Mouse (Mus musculus): ENCODE measurements at regions not wholly inside any gene's neighbourhood (a gene's known extent, or its start where the extent isn't known, plus 50 kb on each side); places are given as distances from the start of the nearest gene placed in this dataset.
A peak's percentile ranks its signal among the peaks of the same experiment; 100 is the strongest.

- WGBS: 83% methylated on average over 3 of the region's 3 CpGs
- H3K4me1 ChIP-seq (ENCODE audit: control insufficient read depth, insufficient read depth, low read length): no peaks in the 10 kb centered on the region
- no peak overlapping the region for H3K9ac ChIP-seq (ENCODE audit: low read depth, low read length)
Measured at GRCm38 (mm10) chr3:60804711-60805293, 197.8 kb upstream of the P2ry1 start.

GRCm38 (mm10) chr3:60811924-60812323, 190.7 kb upstream of the P2ry1 start:
- H3K27me3 ChIP-seq (ENCODE audit: control insufficient read depth, insufficient read depth, low read length): no peaks in the 10 kb centered on the region
- H3K36me3 ChIP-seq (ENCODE audit: control insufficient read depth, insufficient read depth, low read length): no peaks in the 10 kb centered on the region
- DNase-seq: peak in 1 of 2 experiments; percentile 8
- no peak overlapping the region for H3K9ac ChIP-seq (ENCODE audit: low read depth, low read length)
- no peaks in the 10 kb centered on the region for H3K4me1 ChIP-seq (ENCODE audit: control insufficient read depth, insufficient read depth, low read length)
- TF ChIP-seq CTCF (IDR thresholded peaks at IDR 0.05): no peak
- no peak for TF ChIP-seq POLR2A (IDR thresholded peaks at IDR 0.05; ENCODE audit: insufficient read depth, low read depth, low read length)
- TF ChIP-seq EP300 (IDR thresholded peaks at IDR 0.05; ENCODE audit: insufficient read depth, low read depth, low read length): no peak
- whole genome bisulfite sequencing: 33% methylated on average over 5 of the region's 5 CpGs
- intact Hi-C loops (cut with DNase I): no loop called here
- H3K27ac ChIP-seq: no peak overlapping the region
- H3K79me2 ChIP-seq (replicated peaks; ENCODE audit: control insufficient read depth, insufficient read depth, low read length): no peaks in the 10 kb centered on the region
- no peak overlapping the region for H3K4me3 ChIP-seq

More at GRCm38 (mm10) chr3:60804711-60805293, 197.8 kb upstream of the P2ry1 start:
- Histone ChIP-seq H3K27me3 (ENCODE audit: control insufficient read depth, insufficient read depth, low read length) (no peaks in the 10 kb centered on the region), H3K27ac (no peak overlapping the region), H3K36me3 (ENCODE audit: control insufficient read depth, insufficient read depth, low read length) (no peaks in the 10 kb centered on the region), H3K79me2 (replicated peaks; ENCODE audit: control insufficient read depth, insufficient read depth, low read length) (no peaks in the 10 kb centered on the region), H3K4me3 (no peak overlapping the region)
- DNase-seq: no peak
- no peak for TF ChIP-seq CTCF (IDR thresholded peaks at IDR 0.05)
- TF ChIP-seq POLR2A (IDR thresholded peaks at IDR 0.05; ENCODE audit: insufficient read depth, low read depth, low read length): no peak
- no peak for TF ChIP-seq EP300 (IDR thresholded peaks at IDR 0.05; ENCODE audit: insufficient read depth, low read depth, low read length)
- intact Hi-C loops (cut with DNase I): no loop called here

GRCm38 (mm10) chr3:60813485-60813884, 189.1 kb upstream of the P2ry1 start:
- WGBS: 61% methylated on average over 3 of the region's 3 CpGs
- H3K27ac ChIP-seq: no peak overlapping the region
- no peak overlapping the region for H3K9ac ChIP-seq (ENCODE audit: low read depth, low read length)
- no peak for TF ChIP-seq POLR2A (IDR thresholded peaks at IDR 0.05; ENCODE audit: insufficient read depth, low read depth, low read length)
- no peak for TF ChIP-seq EP300 (IDR thresholded peaks at IDR 0.05; ENCODE audit: insufficient read depth, low read depth, low read length)
- no peak for TF ChIP-seq CTCF (IDR thresholded peaks at IDR 0.05)
- no peaks in the 10 kb centered on the region for H3K79me2 ChIP-seq (replicated peaks; ENCODE audit: control insufficient read depth, insufficient read depth, low read length)
- no peaks in the 10 kb centered on the region for H3K36me3 ChIP-seq (ENCODE audit: control insufficient read depth, insufficient read depth, low read length)
- no peaks in the 10 kb centered on the region for H3K4me1 ChIP-seq (ENCODE audit: control insufficient read depth, insufficient read depth, low read length)
- H3K4me3 ChIP-seq: no peak overlapping the region
- intact Hi-C loops (cut with DNase I): no loop called here
- DNase-seq: no peak
- H3K27me3 ChIP-seq (ENCODE audit: control insufficient read depth, insufficient read depth, low read length): no peaks in the 10 kb centered on the region

- H3K9ac ChIP-seq (ENCODE audit: low read depth, low read length): no peak overlapping the region
- H3K27ac ChIP-seq: no peak overlapping the region
- H3K36me3 ChIP-seq (ENCODE audit: control insufficient read depth, insufficient read depth, low read length): no peaks in the 10 kb centered on the region
- no peaks in the 10 kb centered on the region for H3K4me1 ChIP-seq (ENCODE audit: control insufficient read depth, insufficient read depth, low read length)
- H3K4me3 ChIP-seq: no peak overlapping the region
- DNase-seq: no peak
- no peaks in the 10 kb centered on the region for H3K27me3 ChIP-seq (ENCODE audit: control insufficient read depth, insufficient read depth, low read length)
- TF ChIP-seq POLR2A (IDR thresholded peaks at IDR 0.05; ENCODE audit: insufficient read depth, low read depth, low read length): no peak
- TF ChIP-seq CTCF (IDR thresholded peaks at IDR 0.05): no peak
- TF ChIP-seq EP300 (IDR thresholded peaks at IDR 0.05; ENCODE audit: insufficient read depth, low read depth, low read length): no peak
- WGBS: 22% methylated on average over 4 of the region's 4 CpGs
- no peaks in the 10 kb centered on the region for H3K79me2 ChIP-seq (replicated peaks; ENCODE audit: control insufficient read depth, insufficient read depth, low read length)
- intact Hi-C loops (cut with DNase I): no loop called here
Measured at GRCm38 (mm10) chr3:60819684-60820281, 182.8 kb upstream of the P2ry1 start.

GRCm38 (mm10) chr3:60821463-60821862, 181.1 kb upstream of the P2ry1 start:
- Histone ChIP-seq H3K27ac (no peak overlapping the region), H3K4me1 (ENCODE audit: control insufficient read depth, insufficient read depth, low read length) (no peaks in the 10 kb centered on the region), H3K9ac (ENCODE audit: low read depth, low read length) (no peak overlapping the region), H3K27me3 (ENCODE audit: control insufficient read depth, insufficient read depth, low read length) (no peaks in the 10 kb centered on the region), H3K4me3 (no peak overlapping the region), H3K36me3 (ENCODE audit: control insufficient read depth, insufficient read depth, low read length) (no peaks in the 10 kb centered on the region), H3K79me2 (replicated peaks; ENCODE audit: control insufficient read depth, insufficient read depth, low read length) (no peaks in the 10 kb centered on the region)
- TF ChIP-seq EP300 (IDR thresholded peaks at IDR 0.05; ENCODE audit: insufficient read depth, low read depth, low read length): no peak
- no peak for TF ChIP-seq CTCF (IDR thresholded peaks at IDR 0.05)
- TF ChIP-seq POLR2A (IDR thresholded peaks at IDR 0.05; ENCODE audit: insufficient read depth, low read depth, low read length): no peak
- no peak for DNase-seq
- intact Hi-C loops (cut with DNase I): no loop called here

- intact Hi-C loops (cut with DNase I): no loop called here
- no peak for DNase-seq
- Histone ChIP-seq H3K27me3 (ENCODE audit: control insufficient read depth, insufficient read depth, low read length) (no peaks in the 10 kb centered on the region), H3K9ac (ENCODE audit: low read depth, low read length) (no peak overlapping the region), H3K79me2 (replicated peaks; ENCODE audit: control insufficient read depth, insufficient read depth, low read length) (no peaks in the 10 kb centered on the region), H3K4me3 (no peak overlapping the region), H3K4me1 (ENCODE audit: control insufficient read depth, insufficient read depth, low read length) (no peaks in the 10 kb centered on the region), H3K36me3 (ENCODE audit: control insufficient read depth, insufficient read depth, low read length) (no peaks in the 10 kb centered on the region), H3K27ac (no peak overlapping the region)
- TF ChIP-seq CTCF (IDR thresholded peaks at IDR 0.05) (no peak), EP300 (IDR thresholded peaks at IDR 0.05; ENCODE audit: insufficient read depth, low read depth, low read length) (no peak), POLR2A (IDR thresholded peaks at IDR 0.05; ENCODE audit: insufficient read depth, low read depth, low read length) (no peak)
- 54% methylated on average over 4 of the region's 4 CpGs for WGBS
Measured at GRCm38 (mm10) chr3:60826759-60827158, 175.8 kb upstream of the P2ry1 start.

Data from heart, adult 2 months (tissue).